Mouse (Mus musculus) lung, adult 10 weeks (tissue): Measurements from ENCODE around the gene Pdcd6. TPM values are rescaled to one million over a fixed set of nuclear protein-coding genes. Genes with fewer than 3 reads are reported as not detected.

Experiments
- polyA plus RNA-seq: library from polyadenylated mRNA; stranded (reverse); fragments of 350-450 nt; fragmentation: Illumina TruSeq; extraction: RNeasy Lipid Tissue Mini Kit (QIAGEN cat#74804); gene quantifications from one replicate; pipeline ENCODE4 v1.2.3, GENCODE M21; 2014; ENCODE audit warnings: low read depth, low replicate concordance; ENCODE audit not compliant: insufficient read depth

Gene Pdcd6
- polyA plus RNA-seq = 107 TPM

DNA sequence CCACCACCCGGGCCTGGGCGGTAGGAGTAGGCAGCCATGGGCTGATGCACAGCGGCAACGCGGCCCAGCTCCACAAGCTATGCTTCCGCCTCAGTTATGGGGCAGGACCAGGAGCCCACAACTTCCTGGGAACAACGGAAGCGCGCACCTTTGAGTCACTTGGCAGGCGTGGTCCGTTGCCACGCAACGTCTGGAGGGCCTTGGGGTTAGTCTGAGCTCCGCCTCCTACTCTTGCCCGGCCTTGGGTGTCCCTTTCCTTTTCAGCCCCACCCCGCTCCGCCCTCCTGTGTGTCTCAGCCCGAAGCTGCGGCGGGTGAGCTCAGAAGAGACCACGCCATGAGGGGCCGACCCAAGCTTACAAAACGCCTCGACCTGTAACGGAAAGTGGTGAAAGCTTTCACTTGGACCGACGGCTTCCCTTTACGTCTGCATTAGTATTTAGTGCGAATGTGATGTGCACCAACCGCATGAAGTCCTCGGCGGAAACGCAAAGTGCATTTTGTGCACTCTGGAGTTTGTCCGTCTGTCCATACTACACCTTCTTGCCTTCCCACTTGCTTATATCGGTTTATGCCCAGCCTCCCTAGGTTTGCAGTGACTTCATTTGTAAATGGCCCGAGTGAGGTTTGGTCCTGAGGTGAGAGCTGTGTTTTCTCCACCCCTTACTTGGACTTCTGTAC is at the start of gene Pdcd6:
Gene Pdcd6 (minus strand): TSS at position 411 of the 680 bp plus-strand sequence.

DNA sequence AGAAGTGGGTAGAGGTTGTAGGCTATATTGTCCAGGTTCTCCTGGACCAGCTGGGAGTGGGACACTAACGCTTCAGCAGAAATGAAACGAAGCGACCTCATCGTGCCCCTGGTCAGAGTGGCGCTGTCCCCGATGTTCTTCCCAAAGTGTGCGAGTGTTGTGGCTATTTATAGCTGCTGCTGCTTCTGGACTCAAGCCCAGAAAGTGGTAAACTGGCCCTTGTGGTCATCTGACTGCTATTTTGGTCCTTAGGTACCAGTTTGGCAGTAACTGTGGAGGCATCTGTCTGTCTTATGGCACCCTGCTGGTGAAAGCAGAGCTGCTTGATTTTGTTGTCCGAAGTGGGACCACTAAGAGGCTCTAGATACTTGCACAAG is 46.5 kb upstream of the Pdcd6 start, which contains the start of gene Lrrc14b:
Gene Lrrc14b (minus strand): TSS at position 147 of the 377 bp plus-strand sequence.

DNA sequence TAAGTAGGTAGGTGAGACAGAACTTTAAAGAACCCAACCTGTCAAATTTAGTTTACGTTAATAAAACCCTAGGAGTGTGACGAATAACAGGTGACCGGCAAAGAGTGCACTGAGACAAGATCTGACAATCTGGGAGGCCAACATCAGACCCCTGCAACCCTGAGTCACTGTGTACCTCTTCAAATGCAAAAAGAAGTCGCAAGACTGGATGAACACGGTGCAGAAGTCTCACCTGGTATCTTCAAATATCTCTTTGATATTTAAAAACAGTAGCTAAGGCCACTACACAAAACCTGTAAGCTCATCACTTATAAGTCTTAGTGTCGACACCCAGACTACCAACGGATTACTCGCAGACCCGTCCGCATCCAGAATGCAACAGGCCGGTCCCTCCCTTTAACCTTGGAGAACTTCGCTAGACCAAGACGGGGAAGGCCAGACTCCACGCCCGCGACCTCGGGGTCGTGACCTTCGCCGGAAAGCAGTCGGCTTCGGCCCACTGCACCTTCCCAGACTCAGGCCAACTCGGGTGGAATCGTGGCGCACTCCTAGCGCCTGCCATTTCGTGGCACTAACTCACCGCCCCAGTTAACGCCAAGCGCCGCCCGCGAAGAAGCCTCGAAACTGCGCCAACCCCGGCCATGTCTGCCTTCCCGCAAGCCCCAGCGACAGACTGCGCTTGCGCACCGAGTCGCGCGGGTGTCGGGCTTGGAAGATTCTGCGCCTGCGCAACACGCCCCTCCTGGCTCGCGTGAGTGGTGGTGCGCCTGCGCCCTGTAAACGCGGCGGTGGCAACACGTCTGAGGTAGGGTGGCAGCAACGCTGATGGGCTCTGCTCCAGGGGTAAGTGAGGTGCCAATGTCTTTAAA is 32.4 kb upstream of the Pdcd6 start, which contains the start of the genes Sdha and Ccdc127:
Gene Sdha (minus strand): TSS at position 715 of the 869 bp plus-strand sequence.
Gene Ccdc127 (plus strand): TSS at position 744 of the 869 bp plus-strand sequence.

DNA sequence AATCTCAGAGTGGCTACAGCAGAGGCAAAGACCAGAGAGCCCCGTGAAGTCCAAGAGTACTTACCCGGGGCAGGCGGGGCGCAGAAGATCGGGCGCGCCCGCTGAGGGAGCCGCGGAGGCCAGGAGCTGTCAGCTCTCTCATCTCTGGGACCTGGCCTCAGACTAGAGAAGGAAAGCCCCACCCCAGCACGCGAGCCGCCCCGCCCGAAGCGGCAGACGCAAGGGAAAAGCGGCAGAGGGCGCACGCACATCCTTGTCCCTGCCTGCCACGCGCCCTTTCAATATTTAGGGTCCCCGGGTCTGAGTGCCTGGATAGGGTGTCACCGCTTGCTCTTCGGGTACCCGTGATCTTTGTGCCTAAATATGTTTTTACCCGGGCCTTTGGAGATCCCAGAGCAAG is 25.2 kb downstream of the Pdcd6 start, which contains the start of gene Ahrr:
Gene Ahrr (minus strand): TSS at position 165 of the 400 bp plus-strand sequence.

Other genes with a start within 250 kb of the Pdcd6 start
- not detected for gene Slc9a3, start 196.1 kb downstream of the Pdcd6 start, polyA plus RNA-seq
- gene Exoc3, start 108.8 kb downstream of the Pdcd6 start, polyA plus RNA-seq = 27.1 TPM
- 0.10 TPM for gene Ahrr, start 25.2 kb downstream of the Pdcd6 start, polyA plus RNA-seq
- gene Sdha, start 32.7 kb upstream of the Pdcd6 start, polyA plus RNA-seq = 110 TPM
- gene Ccdc127, start 32.7 kb upstream of the Pdcd6 start, polyA plus RNA-seq = 17.1 TPM
- gene Lrrc14b, start 46.4 kb upstream of the Pdcd6 start, polyA plus RNA-seq = 0.50 TPM
- gene Zfp72, start 73.3 kb upstream of the Pdcd6 start, polyA plus RNA-seq = 1.5 TPM
- 45.9 TPM for gene Ftl1-ps1, start 82.1 kb upstream of the Pdcd6 start, polyA plus RNA-seq
- gene Zfp825, start 176.4 kb upstream of the Pdcd6 start, polyA plus RNA-seq = 8.5 TPM